Mouse (Mus musculus): ENCODE data around the gene Gpr137c.

- TF ChIP-seq POLR2A (IDR thresholded peaks at IDR 0.05; ENCODE audit: borderline replicate concordance, extremely low read depth, insufficient read depth, insufficient read length, poor library complexity, severe bottlenecking) (no peak), CTCF (IDR thresholded peaks at IDR 0.05; ENCODE audit: borderline replicate concordance, extremely low read depth, insufficient read depth, insufficient read length) (no peak)
These were observed 18.9 kb upstream of the Gpr137c start for GRCm38 (mm10) chr14:45200607-45201006.
